In genomic region chr10:76668261-76668946, GRCm38 (mm10) we compare ENCODE assay signal across 15 mouse cellular contexts. TPM values are rescaled to one million over a fixed set of nuclear protein-coding genes. Genes with fewer than 3 reads are reported as not detected.
DNase-seq lines count a peak whose midpoint lies in the region; ATAC-seq and TF ChIP-seq lines count a peak whose summit lies in the region.
"Had no signal": no experiment of that assay in that cellular context is flagged by ENCODE, and none has a peak within 500 bp of the region (broad histone marks: within the 10 kb centered on the region; RNA-seq: fewer than 3 reads in every experiment).

No protein-coding gene starts in this region.

- WGBS in heart, embryonic 11.5 days (ENCODE audit: insufficient replicate concordance): 82% methylated on average over 4 of the region's 4 CpGs
- 80% methylated on average over 4 of the region's 4 CpGs for WGBS in lung, embryonic 14.5 days
- 54% methylated on average over 4 of the region's 4 CpGs for WGBS in embryonic facial prominence, embryonic 15.5 days
- 83% methylated on average over 4 of the region's 4 CpGs for WGBS in small intestine, adult 2 months

- H3K36me3 ChIP-seq in heart, embryonic 11.5 days (ENCODE audit: control insufficient read depth, insufficient read depth, low read length): no peaks in the 10 kb centered on the region
- no peaks in the 10 kb centered on the region for H3K36me3 ChIP-seq in lung, embryonic 14.5 days (ENCODE audit: insufficient read depth)
- H3K36me3 ChIP-seq in embryonic facial prominence, embryonic 15.5 days: no peaks in the 10 kb centered on the region
- no peaks in the 10 kb centered on the region for H3K36me3 ChIP-seq in small intestine, adult 2 months (ENCODE audit: control insufficient read depth, insufficient read depth, low read length)
- H3K36me3 ChIP-seq: hindbrain, embryonic 10.5 days; liver, embryonic 15.5 days had no signal

- H3K4me1 ChIP-seq in heart, embryonic 11.5 days (ENCODE audit: control insufficient read depth, insufficient read depth, low read length): no peaks in the 10 kb centered on the region
- peaks cover 15% of the 10 kb centered on the region; the same call in 1 of the 2 replicates for H3K4me1 ChIP-seq in lung, embryonic 14.5 days (ENCODE audit: insufficient read depth)
- H3K4me1 ChIP-seq in embryonic facial prominence, embryonic 15.5 days: peaks cover 34% of the 10 kb centered on the region
- no peaks in the 10 kb centered on the region for H3K4me1 ChIP-seq in small intestine, adult 2 months (ENCODE audit: control insufficient read depth, insufficient read depth, insufficient read length, low read length)
- H3K4me1 ChIP-seq: forebrain, embryonic 13.5 days; liver, embryonic 15.5 days had no signal

- H3K9me3 ChIP-seq in heart, embryonic 11.5 days (replicated peaks; ENCODE audit: control insufficient read depth, low read length): peaks cover 5% of the 10 kb centered on the region; the same call in 1 of the 2 replicates
- H3K9me3 ChIP-seq in lung, embryonic 14.5 days (ENCODE audit: low read depth, low read length): peaks cover 16% of the 10 kb centered on the region; the same call in 1 of the 2 replicates
- 0 out of 2 replicates have a peak, but pooled peaks cover 3% of the 10 kb centered on the region for H3K9me3 ChIP-seq in embryonic facial prominence, embryonic 15.5 days (replicated peaks)
- H3K9me3 ChIP-seq: liver, embryonic 15.5 days had no signal

- H3K4me3 ChIP-seq in heart, embryonic 11.5 days (ENCODE audit: low read depth, low read length): no peak overlapping the region
- H3K4me3 ChIP-seq in lung, embryonic 14.5 days (ENCODE audit: low read depth, low read length): no peak overlapping the region
- H3K4me3 ChIP-seq in embryonic facial prominence, embryonic 15.5 days (replicated peaks): no peak overlapping the region
- no peak overlapping the region for H3K4me3 ChIP-seq in small intestine, adult 2 months (ENCODE audit: low read depth, low read length)
- H3K4me3 ChIP-seq: forebrain, embryonic 13.5 days; hindbrain, embryonic 10.5 days; liver, embryonic 15.5 days had no signal

- H3K27ac ChIP-seq in heart, embryonic 11.5 days (ENCODE audit: low read depth, low read length): no peak overlapping the region
- peak overlapping the region; percentile 56 for H3K27ac ChIP-seq in lung, embryonic 14.5 days (ENCODE audit: low read depth)
- peak overlapping the region; percentile 73 for H3K27ac ChIP-seq in embryonic facial prominence, embryonic 15.5 days (replicated peaks)
- peak overlapping the region; percentile 3; the same call in 1 of the 2 replicates for H3K27ac ChIP-seq in small intestine, adult 2 months (ENCODE audit: insufficient read depth, low read depth, low read length)
- H3K27ac ChIP-seq: forebrain, embryonic 13.5 days; hindbrain, embryonic 10.5 days; liver, embryonic 15.5 days had no signal

- H3K4me2 ChIP-seq in heart, embryonic 11.5 days: no peak overlapping the region
- H3K4me2 ChIP-seq in lung, embryonic 14.5 days: no peak overlapping the region
- no peak overlapping the region for H3K4me2 ChIP-seq in embryonic facial prominence, embryonic 15.5 days (replicated peaks)
- H3K4me2 ChIP-seq: forebrain, embryonic 13.5 days; liver, embryonic 15.5 days had no signal

- TF ChIP-seq POLR2A in small intestine, adult 2 months (IDR thresholded peaks at IDR 0.05; ENCODE audit: low read depth, low read length): no peak

- no peak for TF ChIP-seq CTCF in lung, embryonic 14.5 days (IDR thresholded peaks at IDR 0.05; ENCODE audit: low read depth)
- no peak for TF ChIP-seq CTCF in small intestine, adult 2 months (IDR thresholded peaks at IDR 0.05; ENCODE audit: extremely low read depth, insufficient read length, insufficient replicate concordance, low read depth, low read length)

- ATAC-seq in heart, embryonic 11.5 days (replicated peaks; ENCODE audit: insufficient number of reproducible peaks, low FRiP score, low TSS enrichment): no peak
- ATAC-seq in lung, embryonic 14.5 days (ENCODE audit: insufficient read depth): no peak
- ATAC-seq in embryonic facial prominence, embryonic 15.5 days (ENCODE audit: insufficient number of reproducible peaks, low FRiP score, low TSS enrichment, low read depth): no peak
- ATAC-seq: forebrain, embryonic 13.5 days had no signal

- no peaks in the 10 kb centered on the region for H3K27me3 ChIP-seq in heart, embryonic 11.5 days (ENCODE audit: control insufficient read depth, insufficient read depth, low read length)
- no peaks in the 10 kb centered on the region for H3K27me3 ChIP-seq in lung, embryonic 14.5 days (ENCODE audit: insufficient read depth, low read length)
- no peaks in the 10 kb centered on the region for H3K27me3 ChIP-seq in embryonic facial prominence, embryonic 15.5 days
- H3K27me3 ChIP-seq in small intestine, adult 2 months (ENCODE audit: control insufficient read depth, insufficient read depth, low read length): no peaks in the 10 kb centered on the region
- H3K27me3 ChIP-seq: forebrain, embryonic 13.5 days; liver, embryonic 15.5 days had no signal

- DNase-seq in heart, adult 11 months: peak; percentile 84
- no peak for DNase-seq in lung, embryonic 14.5 days
- DNase-seq in lung, adult 18-20 months: no peak
- no peak for DNase-seq in ovary, adult 18-20 months (ENCODE audit: low spot score)
- DNase-seq in right cerebral cortex, adult 2 months (ENCODE audit: low spot score in 2 of 2): no peak
- DNase-seq: cerebellum, adult 11 months; cerebellum, postnatal 36 days; retina, postnatal 1 day; spleen, adult 18-20 months had no signal

- H3K9ac ChIP-seq in heart, embryonic 11.5 days (ENCODE audit: low read depth, low read length): no peak overlapping the region
- H3K9ac ChIP-seq in lung, embryonic 14.5 days: no peak overlapping the region
- no peak overlapping the region for H3K9ac ChIP-seq in embryonic facial prominence, embryonic 15.5 days
- H3K9ac ChIP-seq: forebrain, embryonic 13.5 days; liver, embryonic 15.5 days had no signal

RNA-seq across cellular contexts. Expression of gene Col6a2, which starts 45.0 kb away (rescaled TPM):
- 11.6 and 16.3 TPM in 2 replicates for polyA plus RNA-seq in heart, embryonic 11.5 days (2014; fragmentation: Nextera tagmentation; extraction: Ambion mirVana)
- 168 and 170 TPM in 2 replicates for polyA plus RNA-seq in lung, embryonic 14.5 days (2014; fragmentation: Nextera tagmentation; extraction: Ambion mirVana)
- polyA plus RNA-seq in embryonic facial prominence, embryonic 15.5 days (2015; fragmentation: Nextera tagmentation; extraction: Ambion mirVana): 390 and 438 TPM in 2 replicates
- polyA plus RNA-seq in small intestine, adult 2 months (2012; rRNA removed): 59.3 and 120 TPM in 2 replicates

RNA-seq across cellular contexts. Expression of gene Col6a1, which starts 57.6 kb away (rescaled TPM):
- 16.3 and 22.1 TPM in 2 replicates for polyA plus RNA-seq in heart, embryonic 11.5 days (2014; fragmentation: Nextera tagmentation; extraction: Ambion mirVana)
- polyA plus RNA-seq in lung, embryonic 14.5 days (2014; fragmentation: Nextera tagmentation; extraction: Ambion mirVana): 215 and 226 TPM in 2 replicates
- 419 and 472 TPM in 2 replicates for polyA plus RNA-seq in embryonic facial prominence, embryonic 15.5 days (2015; fragmentation: Nextera tagmentation; extraction: Ambion mirVana)
- polyA plus RNA-seq in small intestine, adult 2 months (2012; rRNA removed): 48.0 and 106 TPM in 2 replicates
